Mouse (Mus musculus) urinary bladder, postnatal 14 days (tissue): ENCODE measurements around the gene Map3k5.

Experiments used
- DNase-seq: peaks from one replicate; pipeline ENCODE4 v3.0.0; 2021; ENCODE audit warnings: low spot score

The Map3k5 gene

GRCm38 (mm10) chr10:19935821-19936367 is 1.6 kb downstream of the Map3k5 start:
- no peak for DNase-seq

GRCm38 (mm10) chr10:19936961-19937708 is 2.9 kb downstream of the Map3k5 start:
- DNase-seq: no peak

- no peak for DNase-seq
Observed at GRCm38 (mm10) chr10:19938738-19939137, 4.5 kb downstream of the Map3k5 start.

GRCm38 (mm10) chr10:19939282-19939705 is 5.0 kb downstream of the Map3k5 start:
- peak; percentile 39 for DNase-seq

- no peak for DNase-seq
Observed at GRCm38 (mm10) chr10:19940127-19940526, 5.9 kb downstream of the Map3k5 start.

- DNase-seq: no peak
Observed at GRCm38 (mm10) chr10:19940626-19941025, 6.4 kb downstream of the Map3k5 start.

GRCm38 (mm10) chr10:19941063-19941462 is 6.8 kb downstream of the Map3k5 start:
- no peak for DNase-seq

GRCm38 (mm10) chr10:19941914-19942313 is 7.6 kb downstream of the Map3k5 start:
- no peak for DNase-seq

GRCm38 (mm10) chr10:19942621-19943020 is 8.3 kb downstream of the Map3k5 start:
- DNase-seq: no peak

- no peak for DNase-seq
Observed at GRCm38 (mm10) chr10:19945651-19946050, 11.4 kb downstream of the Map3k5 start.

- DNase-seq: no peak
Observed at GRCm38 (mm10) chr10:19946644-19947043, 12.4 kb downstream of the Map3k5 start.

GRCm38 (mm10) chr10:19947441-19947840 is 13.2 kb downstream of the Map3k5 start:
- no peak for DNase-seq

GRCm38 (mm10) chr10:19947901-19948300 is 13.6 kb downstream of the Map3k5 start:
- DNase-seq: no peak

GRCm38 (mm10) chr10:19948381-19948780 is 14.1 kb downstream of the Map3k5 start:
- DNase-seq: no peak

GRCm38 (mm10) chr10:19949106-19949505 is 14.8 kb downstream of the Map3k5 start:
- DNase-seq: no peak

GRCm38 (mm10) chr10:19953032-19953761 is 18.9 kb downstream of the Map3k5 start:
- no peak for DNase-seq

- DNase-seq: no peak
Observed at GRCm38 (mm10) chr10:19954572-19954971, 20.3 kb downstream of the Map3k5 start.

GRCm38 (mm10) chr10:19955817-19956216 is 21.5 kb downstream of the Map3k5 start:
- DNase-seq: no peak

GRCm38 (mm10) chr10:19956745-19957144 is 22.5 kb downstream of the Map3k5 start:
- DNase-seq: peak; percentile 65

GRCm38 (mm10) chr10:19960831-19961380 is 26.6 kb downstream of the Map3k5 start:
- DNase-seq: no peak

- no peak for DNase-seq
Observed at GRCm38 (mm10) chr10:19962746-19963145, 28.5 kb downstream of the Map3k5 start.

- no peak for DNase-seq
Observed at GRCm38 (mm10) chr10:19963206-19963605, 28.9 kb downstream of the Map3k5 start.

GRCm38 (mm10) chr10:19964105-19964504 is 29.8 kb downstream of the Map3k5 start:
- no peak for DNase-seq
